Mouse (Mus musculus) embryonic facial prominence, embryonic 13.5 days (tissue): ENCODE results near the gene Arvcf. TPM values are rescaled to one million over a fixed set of nuclear protein-coding genes. Genes with fewer than 3 reads are reported as not detected.

Source experiments
- ATAC-seq: fragments of 200-750 bp; cut with Nextera tagmentation; 2 replicates; pipeline ENCODE4 v1.8.0; 2017; ENCODE audit warnings: low read depth; ENCODE audit not compliant: insufficient number of reproducible peaks, insufficient read depth, low FRiP score, low TSS enrichment
- H3K27ac ChIP-seq: fragments of 300-500 bp; sonication (generic); 2 replicates; pipeline ENCODE4 v1.5.1; 2015; ENCODE audit warnings: moderate library complexity, mild to moderate bottlenecking, inconsistent platforms
- H3K27me3 ChIP-seq: fragments of 300-500 bp; sonication (generic); 2 replicates; pipeline ENCODE4 v1.6.1; 2015; ENCODE audit warnings: mild to moderate bottlenecking, inconsistent platforms
- H3K36me3 ChIP-seq: fragments of 300-500 bp; sonication (generic); 2 replicates; pipeline ENCODE4 v1.6.1; 2015; ENCODE audit warnings: mild to moderate bottlenecking, inconsistent platforms
- H3K4me1 ChIP-seq: fragments of 300-500 bp; sonication (generic); 2 replicates; pipeline ENCODE4 v1.6.1; 2015; ENCODE audit warnings: inconsistent platforms
- H3K4me2 ChIP-seq: fragments of 300-500 bp; sonication (generic); 2 replicates; pipeline ENCODE4 v1.6.1; 2015; ENCODE audit warnings: moderate library complexity, mild to moderate bottlenecking, inconsistent platforms
- H3K4me3 ChIP-seq: fragments of 300-500 bp; sonication (generic); 2 replicates; pipeline ENCODE4 v1.5.1; 2015; ENCODE audit warnings: mild to moderate bottlenecking, inconsistent platforms
- H3K9ac ChIP-seq: fragments of 300-500 bp; sonication (generic); 2 replicates; pipeline ENCODE4 v1.6.1; 2015; ENCODE audit warnings: mild to moderate bottlenecking, inconsistent platforms
- H3K9me3 ChIP-seq: fragments of 300-500 bp; sonication (generic); 2 replicates; pipeline ENCODE4 v1.6.1; 2016; ENCODE audit warnings: inconsistent platforms
- WGBS: fragments of 180-500 bp; shearing (Covaris S2); methylation state at CpG from one replicate; pipeline ENCODE4 v1.1.7; 2015; ENCODE audit warnings: mixed read lengths; 5-methylcytosine and 5-hydroxymethylcytosine counted together
- polyA plus RNA-seq: library from polyadenylated mRNA; unstranded; fragments of >200 nt; fragmentation: Nextera tagmentation; extraction: Ambion mirVana; gene quantifications from 2 replicates; pipeline ENCODE4 v1.2.1, GENCODE M21; 2015

The Arvcf gene
- polyA plus RNA-seq, 1 experiment from 2014 or later: 30.8 TPM

DNA sequence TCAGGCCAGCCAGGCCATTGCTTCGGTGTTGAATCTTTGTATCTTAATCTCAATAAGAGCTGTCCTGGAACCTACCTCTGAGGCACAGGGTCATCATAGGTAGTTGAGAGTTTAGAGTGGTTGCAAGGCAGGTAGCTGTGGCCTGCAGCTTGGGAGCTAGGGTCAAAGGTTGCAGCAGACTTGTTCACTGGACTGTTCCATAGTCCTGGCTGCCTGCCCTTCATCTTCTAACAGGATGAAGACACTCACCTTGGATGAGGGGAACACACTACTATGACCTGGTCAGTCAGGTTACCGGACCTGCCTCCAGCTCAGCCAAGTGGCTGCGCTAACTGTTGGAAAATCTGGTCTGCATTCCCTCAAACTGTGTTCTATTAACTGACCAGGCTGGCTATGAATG is 43.1 kb downstream of the Arvcf start:
- 98% methylated on average over 3 of the region's 3 CpGs for WGBS
- Histone ChIP-seq H3K4me1 (peaks cover 42% of the 10 kb centered on the region), H3K27me3 (no peaks in the 10 kb centered on the region), H3K4me3 (no peak overlapping the region), H3K4me2 (no peak overlapping the region), H3K36me3 (no peaks in the 10 kb centered on the region), H3K9ac (no peak overlapping the region), H3K9me3 (no peaks in the 10 kb centered on the region), H3K27ac (no peak overlapping the region)
- no peak for ATAC-seq

GRCm38 (mm10) chr16:18391728-18392127 is 43.7 kb downstream of the Arvcf start:
- no peaks in the 10 kb centered on the region for H3K27me3 ChIP-seq
- no peak for ATAC-seq
- H3K9ac ChIP-seq: no peak overlapping the region
- 94% methylated on average over 3 of the region's 3 CpGs for WGBS
- H3K9me3 ChIP-seq: no peaks in the 10 kb centered on the region
- H3K4me2 ChIP-seq: no peak overlapping the region
- H3K36me3 ChIP-seq: peaks cover 3% of the 10 kb centered on the region
- H3K27ac ChIP-seq: no peak overlapping the region
- H3K4me1 ChIP-seq: peaks cover 47% of the 10 kb centered on the region
- H3K4me3 ChIP-seq: no peak overlapping the region

GRCm38 (mm10) chr16:18392469-18393426 is 44.8 kb downstream of the Arvcf start:
- no peaks in the 10 kb centered on the region for H3K9me3 ChIP-seq
- peak overlapping the region; percentile 93 for H3K4me2 ChIP-seq
- H3K36me3 ChIP-seq: peaks cover 13% of the 10 kb centered on the region
- peak; percentile 79 for ATAC-seq
- peak overlapping the region; percentile 66 for H3K27ac ChIP-seq
- H3K9ac ChIP-seq: peak overlapping the region; percentile 88
- H3K4me3 ChIP-seq: peak overlapping the region; percentile 85
- H3K4me1 ChIP-seq: peaks cover 47% of the 10 kb centered on the region
- under 1% methylated on average over 63 of the region's 63 CpGs for WGBS
- H3K27me3 ChIP-seq: no peaks in the 10 kb centered on the region

DNA sequence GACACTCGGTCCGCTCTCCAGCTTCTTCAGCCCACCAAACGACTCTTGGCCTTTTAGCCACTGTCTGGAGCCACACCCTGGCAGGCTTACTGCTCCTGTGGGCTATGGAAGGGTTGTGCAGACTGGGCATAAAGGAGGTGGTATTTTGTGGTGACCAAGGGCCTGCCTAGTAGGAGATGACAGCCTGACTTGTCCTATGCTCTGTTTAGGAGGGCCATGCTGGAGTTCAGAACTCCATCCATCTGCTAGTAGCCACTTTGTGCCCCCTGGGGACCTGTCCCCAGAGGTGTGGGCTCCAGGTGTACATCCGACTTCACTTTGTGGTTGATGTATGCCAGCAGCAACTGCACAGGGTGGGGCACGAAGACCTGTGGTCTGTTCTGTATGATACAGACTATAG is 45.6 kb downstream of the Arvcf start:
- peak overlapping the region; percentile 88 for H3K9ac ChIP-seq
- WGBS: 54% methylated on average over 5 of the region's 5 CpGs
- H3K4me2 ChIP-seq: peak overlapping the region; percentile 93
- peak overlapping the region; percentile 85 for H3K4me3 ChIP-seq
- H3K36me3 ChIP-seq: peaks cover 22% of the 10 kb centered on the region
- H3K27ac ChIP-seq: no peak overlapping the region
- no peaks in the 10 kb centered on the region for H3K9me3 ChIP-seq
- H3K27me3 ChIP-seq: no peaks in the 10 kb centered on the region
- 0 out of 2 replicates have a peak, but pooled peaks have one; percentile 4 for ATAC-seq
- H3K4me1 ChIP-seq: peaks cover 44% of the 10 kb centered on the region

- Histone ChIP-seq H3K4me2 (peak overlapping the region; percentile 93), H3K36me3 (peaks cover 26% of the 10 kb centered on the region), H3K27me3 (no peaks in the 10 kb centered on the region), H3K4me3 (peak overlapping the region; percentile 85; the same call in 1 of the 2 replicates), H3K9me3 (no peaks in the 10 kb centered on the region), H3K27ac (no peak overlapping the region), H3K9ac (no peak overlapping the region), H3K4me1 (peaks cover 44% of the 10 kb centered on the region)
- 87% methylated on average over 3 of the region's 3 CpGs for WGBS
- ATAC-seq: no peak
Measured at GRCm38 (mm10) chr16:18394056-18394455, 46.1 kb downstream of the Arvcf start.

GRCm38 (mm10) chr16:18394777-18395619 is 47.0 kb downstream of the Arvcf start:
- Histone ChIP-seq H3K27ac (no peak overlapping the region), H3K27me3 (no peaks in the 10 kb centered on the region), H3K4me1 (peaks cover 43% of the 10 kb centered on the region), H3K9me3 (no peaks in the 10 kb centered on the region), H3K4me3 (no peak overlapping the region), H3K36me3 (peaks cover 36% of the 10 kb centered on the region), H3K9ac (0 out of 2 replicates have a peak overlapping the region, but pooled peaks have one; percentile 12), H3K4me2 (0 out of 2 replicates have a peak overlapping the region, but pooled peaks have one; percentile 7)
- no peak for ATAC-seq
- 28% methylated on average over 11 of the region's 11 CpGs for WGBS

- H3K4me1 ChIP-seq: peaks cover 44% of the 10 kb centered on the region
- no peak overlapping the region for H3K4me3 ChIP-seq
- H3K9ac ChIP-seq: no peak overlapping the region
- ATAC-seq: no peak
- no peaks in the 10 kb centered on the region for H3K27me3 ChIP-seq
- 44% methylated on average over 6 of the region's 7 CpGs for WGBS
- 0 out of 2 replicates have a peak overlapping the region, but pooled peaks have one; percentile 7 for H3K4me2 ChIP-seq
- 0 out of 2 replicates have a peak overlapping the region, but pooled peaks have one; percentile 57 for H3K27ac ChIP-seq
- H3K36me3 ChIP-seq: peaks cover 42% of the 10 kb centered on the region
- no peaks in the 10 kb centered on the region for H3K9me3 ChIP-seq
Measured at GRCm38 (mm10) chr16:18395620-18396036, 47.6 kb downstream of the Arvcf start.

GRCm38 (mm10) chr16:18396201-18396600 is 48.2 kb downstream of the Arvcf start:
- no peaks in the 10 kb centered on the region for H3K27me3 ChIP-seq
- peaks cover 49% of the 10 kb centered on the region for H3K4me1 ChIP-seq
- H3K9me3 ChIP-seq: no peaks in the 10 kb centered on the region
- 0 out of 2 replicates have a peak overlapping the region, but pooled peaks have one; percentile 57 for H3K27ac ChIP-seq
- no peak overlapping the region for H3K4me3 ChIP-seq
- no peak for ATAC-seq
- H3K4me2 ChIP-seq: no peak overlapping the region
- no peak overlapping the region for H3K9ac ChIP-seq
- H3K36me3 ChIP-seq: peaks cover 46% of the 10 kb centered on the region
- WGBS: 83% methylated on average over 2 of the region's 2 CpGs

- peaks cover 54% of the 10 kb centered on the region for H3K36me3 ChIP-seq
- ATAC-seq: no peak
- peaks cover 49% of the 10 kb centered on the region for H3K4me1 ChIP-seq
Measured at GRCm38 (mm10) chr16:18396791-18397621, 49.0 kb downstream of the Arvcf start.

GRCm38 (mm10) chr16:18400028-18400427 is 52.0 kb downstream of the Arvcf start:
- 63% methylated on average over 9 of the region's 9 CpGs for WGBS
- H3K4me3 ChIP-seq: no peak overlapping the region
- H3K4me2 ChIP-seq: no peak overlapping the region
- 0 out of 2 replicates have a peak overlapping the region, but pooled peaks have one; percentile 1 for H3K27ac ChIP-seq
- H3K36me3 ChIP-seq: peaks cover 84% of the 10 kb centered on the region
- H3K4me1 ChIP-seq: peaks cover 27% of the 10 kb centered on the region
- no peak for ATAC-seq
- no peaks in the 10 kb centered on the region for H3K27me3 ChIP-seq
- no peak overlapping the region for H3K9ac ChIP-seq
- H3K9me3 ChIP-seq: no peaks in the 10 kb centered on the region

More at GRCm38 (mm10) chr16:18396791-18397621, 49.0 kb downstream of the Arvcf start:
- Histone ChIP-seq H3K9ac (no peak overlapping the region), H3K9me3 (no peaks in the 10 kb centered on the region), H3K27me3 (no peaks in the 10 kb centered on the region), H3K27ac (no peak overlapping the region), H3K4me3 (no peak overlapping the region), H3K4me2 (no peak overlapping the region)
- 94% methylated on average over 27 of the region's 27 CpGs for WGBS
